Comparison of ENCODE assay signal across 17 mouse cellular contexts in genomic region chr13:40914053-40914585, GRCm38 (mm10). TPM values are rescaled to one million over a fixed set of nuclear protein-coding genes. Genes with fewer than 3 reads are reported as not detected.
DNase-seq lines count a peak whose midpoint lies in the region; ATAC-seq and TF ChIP-seq lines count a peak whose summit lies in the region.
"Had no signal": no experiment of that assay in that cellular context is flagged by ENCODE, and none has a peak within 500 bp of the region (broad histone marks: within the 10 kb centered on the region; RNA-seq: fewer than 3 reads in every experiment).

No protein-coding gene starts in this region.

- peaks cover 19% of the 10 kb centered on the region for H3K4me1 ChIP-seq in lung, postnatal 0 days (ENCODE audit: insufficient read depth, low read depth, low read length)
- peaks cover 12% of the 10 kb centered on the region for H3K4me1 ChIP-seq in lung, adult 2 months (ENCODE audit: control insufficient read depth, insufficient read depth, low read length)
- H3K4me1 ChIP-seq in brown adipose tissue, adult 24 weeks (ENCODE audit: control insufficient read depth, insufficient read depth, insufficient read length, low read length), result peaks cover 4% of the 10 kb centered on the region; the same call in 1 of the 2 replicates

- ATAC-seq in lung, postnatal 0 days, result peak; percentile 18
- ATAC-seq: midbrain, embryonic 15.5 days had no signal

- no peak for TF ChIP-seq POLR2A in lung, adult 2 months (IDR thresholded peaks at IDR 0.05; ENCODE audit: borderline replicate concordance, extremely low read depth, low read depth, low read length)

- WGBS in lung, postnatal 0 days, result 50% methylated on average over 4 of the region's 4 CpGs
- WGBS in lung, adult 2 months, result 33% methylated on average over 4 of the region's 4 CpGs

- no peaks in the 10 kb centered on the region for H3K9me3 ChIP-seq in lung, postnatal 0 days (ENCODE audit: low read length)
- H3K9me3 ChIP-seq: G1E; hindbrain, embryonic 13.5 days; lung, embryonic 15.5 days; midbrain, embryonic 15.5 days; neural tube, embryonic 13.5 days had no signal

- no peak overlapping the region for H3K4me2 ChIP-seq in lung, postnatal 0 days (replicated peaks; ENCODE audit: low read depth, low read length)
- H3K4me2 ChIP-seq: hindbrain, embryonic 13.5 days; lung, embryonic 15.5 days; midbrain, embryonic 15.5 days; neural tube, embryonic 13.5 days had no signal

- TF ChIP-seq CTCF in lung, postnatal 0 days (IDR thresholded peaks at IDR 0.05), result no peak
- TF ChIP-seq CTCF in lung, adult 2 months (IDR thresholded peaks at IDR 0.05; ENCODE audit: insufficient read depth, low read length), result no peak

- no peak overlapping the region for H3K9ac ChIP-seq in lung, postnatal 0 days (replicated peaks; ENCODE audit: low read depth)
- H3K9ac ChIP-seq: hindbrain, embryonic 13.5 days; lung, embryonic 15.5 days; midbrain, embryonic 15.5 days; neural tube, embryonic 13.5 days had no signal

- DNase-seq in heart, adult 11 months, result peak; percentile 89
- no peak for DNase-seq in heart, adult 18-20 months
- DNase-seq in lung, postnatal 0 days (ENCODE audit: low spot score), result peak; percentile 65
- DNase-seq in lung, adult 2 months, result no peak
- peak; percentile 44 for DNase-seq in mesoderm, embryonic 11.5 days (ENCODE audit: low read depth, low spot score)
- no peak for DNase-seq in layer of hippocampus, adult 18-20 months (ENCODE audit: low spot score in 2 of 2)
- no peak for DNase-seq in layer of hippocampus, adult 9-10 months (ENCODE audit: low spot score)
- DNase-seq: cerebellum, adult 18-20 months; gastrocnemius, postnatal 36 days; spleen, adult 18-20 months; thymus, postnatal 4 days had no signal

- H3K4me3 ChIP-seq in lung, postnatal 0 days (ENCODE audit: low read depth, low read length), result no peak overlapping the region
- H3K4me3 ChIP-seq in lung, adult 2 months (replicated peaks; ENCODE audit: extremely low read depth, low read depth, low read length), result no peak overlapping the region
- H3K4me3 ChIP-seq in brown adipose tissue, adult 24 weeks (ENCODE audit: insufficient read depth, low read depth, low read length), result no peak overlapping the region
- H3K4me3 ChIP-seq: hindbrain, embryonic 13.5 days; lung, embryonic 15.5 days; midbrain, embryonic 15.5 days; neural tube, embryonic 13.5 days had no signal

- no peak for TF ChIP-seq EP300 in lung, postnatal 0 days (IDR thresholded peaks at IDR 0.05)

- no peaks in the 10 kb centered on the region for H3K36me3 ChIP-seq in lung, postnatal 0 days (ENCODE audit: insufficient read depth, low read length)
- H3K36me3 ChIP-seq: G1E; hindbrain, embryonic 13.5 days; lung, embryonic 15.5 days; midbrain, embryonic 15.5 days; neural tube, embryonic 13.5 days had no signal

- no peak overlapping the region for H3K27ac ChIP-seq in lung, postnatal 0 days (ENCODE audit: low read length)
- peak overlapping the region; percentile 17; the same call in 1 of the 2 replicates for H3K27ac ChIP-seq in brown adipose tissue, adult 24 weeks (replicated peaks; ENCODE audit: low read depth, low read length)
- H3K27ac ChIP-seq: hindbrain, embryonic 13.5 days; lung, embryonic 15.5 days; midbrain, embryonic 15.5 days; neural tube, embryonic 13.5 days had no signal

- H3K27me3 ChIP-seq in lung, postnatal 0 days (replicated peaks; ENCODE audit: insufficient read depth, low read length), result no peaks in the 10 kb centered on the region
- H3K27me3 ChIP-seq: midbrain, embryonic 15.5 days had no signal

RNA-seq across cellular contexts. Expression of gene Gcnt2, which starts 54.6 kb away (rescaled TPM):
- 1 to 10 TPM; 6.7 to 9.1 TPM for total RNA-seq in heart, adult 18-20 months (2021)
- 10.8 and 10.9 TPM in 2 replicates for polyA plus RNA-seq in lung, postnatal 0 days (2015; fragmentation: Nextera tagmentation; extraction: Ambion mirVana)
- 12.5 and 17.5 TPM in 2 replicates for polyA plus RNA-seq in lung, adult 2 months (2012; rRNA removed)
- 5.3 and 7.0 TPM in 2 replicates for polyA plus RNA-seq in brown adipose tissue, adult 24 weeks (2012; ENCODE audit: insufficient read depth, insufficient read length, missing spikeins)
- total RNA-seq in layer of hippocampus, adult 18-20 months (2021), result 10 to 100 TPM; 15.2 to 18.3 TPM
- polyA plus RNA-seq: G1E had no signal

Comparison
In these comparisons a context has a peak if more than half of its experiments do, and no peak if none do; other contexts are left out.
1. DNase-seq: peak in heart, adult 11 months (single experiment), lung, postnatal 0 days (single experiment) and mesoderm, embryonic 11.5 days (single experiment); none in heart, adult 18-20 months (0 of 2), lung, adult 2 months (single experiment), layer of hippocampus, adult 18-20 months (0 of 2) and layer of hippocampus, adult 9-10 months (single experiment).